Mouse (Mus musculus) heart, embryonic 12.5 days (tissue): Measurements from ENCODE around the gene Sh3kbp1. TPM values are rescaled to one million over a fixed set of nuclear protein-coding genes. Genes with fewer than 3 reads are reported as not detected.

Source experiments
- ATAC-seq: fragments of 200-750 bp; cut with Nextera tagmentation; 2 replicates; pipeline ENCODE4 v1.8.0; 2017; ENCODE audit warnings: moderate TSS enrichment, moderate library complexity; ENCODE audit not compliant: insufficient number of reproducible peaks, low FRiP score
- H3K27ac ChIP-seq: fragments of 300-500 bp; sonication (generic); 2 replicates; pipeline ENCODE4 v1.5.1; 2016; ENCODE audit warnings: mild to moderate bottlenecking, moderate library complexity; ENCODE audit not compliant: poor library complexity, severe bottlenecking
- H3K27me3 ChIP-seq: fragments of 300-500 bp; sonication (generic); replicated peaks from 2 replicates; pipeline ENCODE4 v1.6.1; 2016; ENCODE audit warnings: mild to moderate bottlenecking, moderate library complexity
- H3K36me3 ChIP-seq: fragments of 300-500 bp; sonication (generic); 2 replicates; pipeline ENCODE4 v1.6.1; 2016; ENCODE audit warnings: mild to moderate bottlenecking, moderate library complexity
- H3K4me1 ChIP-seq: fragments of 300-500 bp; sonication (generic); replicated peaks from 2 replicates; pipeline ENCODE4 v1.6.1; 2016; ENCODE audit warnings: mild to moderate bottlenecking
- H3K4me2 ChIP-seq: fragments of 300-500 bp; sonication (generic); 2 replicates; pipeline ENCODE4 v1.6.1; 2016; ENCODE audit warnings: mild to moderate bottlenecking, moderate library complexity
- H3K4me3 ChIP-seq: fragments of 300-500 bp; sonication (generic); 2 replicates; pipeline ENCODE4 v1.5.1; 2016; ENCODE audit warnings: mild to moderate bottlenecking
- H3K9ac ChIP-seq: fragments of 300-500 bp; sonication (generic); 2 replicates; pipeline ENCODE4 v1.6.1; 2016; ENCODE audit warnings: mild to moderate bottlenecking, moderate library complexity
- H3K9me3 ChIP-seq: fragments of 300-500 bp; sonication (generic); replicated peaks from 2 replicates; pipeline ENCODE4 v1.6.1; 2016; ENCODE audit warnings: mild to moderate bottlenecking, moderate library complexity
- WGBS: fragments of 180-500 bp; shearing (Covaris S2); methylation state at CpG from one replicate; pipeline ENCODE4 v1.1.7; 2016; 5-methylcytosine and 5-hydroxymethylcytosine counted together
- polyA plus RNA-seq: library from polyadenylated mRNA; unstranded; fragments of >200 nt; fragmentation: Nextera tagmentation; extraction: Ambion mirVana; gene quantifications from 2 replicates; pipeline ENCODE4 v1.2.1, GENCODE M21; 2016

The Sh3kbp1 gene
- polyA plus RNA-seq, 1 experiment from 2014 or later: 85.3 TPM

DNA sequence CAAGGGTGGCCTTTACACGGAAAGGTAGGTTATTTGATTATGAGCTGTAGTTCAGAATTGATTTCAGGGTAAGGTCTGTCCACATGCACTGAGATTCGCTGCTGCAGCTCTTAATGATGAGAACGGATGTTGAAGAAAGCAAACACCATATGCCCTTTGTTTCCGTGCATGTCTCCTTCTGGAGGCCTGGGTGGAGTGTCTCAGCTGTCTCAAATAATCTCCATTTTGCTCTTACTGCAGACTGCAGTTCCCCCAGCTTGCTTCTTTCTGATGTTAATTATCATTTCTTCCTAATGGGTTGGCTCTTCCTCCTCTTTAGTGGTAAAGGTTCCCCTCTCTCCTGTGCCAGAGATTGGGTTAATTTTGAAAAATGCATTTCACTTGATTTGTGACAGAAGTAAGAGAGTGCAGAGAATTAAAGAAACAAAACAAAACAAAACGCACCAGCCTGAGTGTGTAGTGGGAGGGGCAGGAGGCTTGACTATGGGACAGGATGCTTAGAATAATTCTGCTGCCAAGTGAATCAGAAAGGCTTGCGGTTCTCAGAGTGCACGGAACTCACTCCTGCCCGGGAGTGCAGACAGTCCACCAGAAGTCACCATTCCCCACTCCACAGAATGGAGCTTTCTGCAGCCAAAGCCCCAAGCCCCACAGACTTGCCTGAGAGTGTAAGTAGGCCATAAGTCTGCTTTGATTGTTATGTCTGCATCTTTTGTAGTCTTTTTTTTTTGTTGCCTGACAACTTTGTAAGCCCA is 81.2 kb downstream of the Sh3kbp1 start:
- Histone ChIP-seq H3K4me3 (no peak overlapping the region), H3K27ac (0 out of 2 replicates have a peak overlapping the region, but pooled peaks have one; percentile 11), H3K9ac (no peak overlapping the region), H3K9me3 (no peaks in the 10 kb centered on the region), H3K27me3 (no peaks in the 10 kb centered on the region), H3K4me2 (peak overlapping the region; percentile 33; the same call in 1 of the 2 replicates), H3K36me3 (no peaks in the 10 kb centered on the region), H3K4me1 (0 out of 2 replicates have a peak, but pooled peaks cover 4% of the 10 kb centered on the region)
- WGBS: 37% methylated on average over 8 of the region's 8 CpGs
- no peak for ATAC-seq

DNA sequence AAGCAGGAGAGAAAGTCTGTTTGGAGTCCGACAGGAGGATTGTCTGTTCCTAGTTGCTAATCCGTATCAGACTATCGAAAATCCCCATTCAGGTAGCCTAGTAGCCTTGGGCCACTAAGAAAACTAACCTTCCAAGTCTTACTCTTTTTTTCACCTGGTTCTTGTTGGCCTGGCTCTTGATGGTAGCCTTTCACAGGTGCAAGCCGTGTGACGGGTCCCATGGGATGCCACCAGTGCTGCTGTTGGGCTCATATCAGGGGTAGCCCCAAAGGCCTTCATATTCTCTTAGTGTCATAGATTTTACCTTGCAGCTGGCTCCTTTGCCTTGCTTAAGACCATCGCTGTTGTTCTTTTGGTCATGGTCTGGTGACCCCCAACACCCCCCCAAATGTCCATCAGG is 82.2 kb downstream of the Sh3kbp1 start:
- Histone ChIP-seq H3K9me3 (no peaks in the 10 kb centered on the region), H3K27me3 (no peaks in the 10 kb centered on the region), H3K4me1 (0 out of 2 replicates have a peak, but pooled peaks cover 4% of the 10 kb centered on the region), H3K27ac (no peak overlapping the region), H3K36me3 (no peaks in the 10 kb centered on the region), H3K9ac (no peak overlapping the region), H3K4me3 (no peak overlapping the region), H3K4me2 (peak overlapping the region; percentile 33; the same call in 1 of the 2 replicates)
- 78% methylated on average over 6 of the region's 6 CpGs for WGBS
- ATAC-seq: no peak

DNA sequence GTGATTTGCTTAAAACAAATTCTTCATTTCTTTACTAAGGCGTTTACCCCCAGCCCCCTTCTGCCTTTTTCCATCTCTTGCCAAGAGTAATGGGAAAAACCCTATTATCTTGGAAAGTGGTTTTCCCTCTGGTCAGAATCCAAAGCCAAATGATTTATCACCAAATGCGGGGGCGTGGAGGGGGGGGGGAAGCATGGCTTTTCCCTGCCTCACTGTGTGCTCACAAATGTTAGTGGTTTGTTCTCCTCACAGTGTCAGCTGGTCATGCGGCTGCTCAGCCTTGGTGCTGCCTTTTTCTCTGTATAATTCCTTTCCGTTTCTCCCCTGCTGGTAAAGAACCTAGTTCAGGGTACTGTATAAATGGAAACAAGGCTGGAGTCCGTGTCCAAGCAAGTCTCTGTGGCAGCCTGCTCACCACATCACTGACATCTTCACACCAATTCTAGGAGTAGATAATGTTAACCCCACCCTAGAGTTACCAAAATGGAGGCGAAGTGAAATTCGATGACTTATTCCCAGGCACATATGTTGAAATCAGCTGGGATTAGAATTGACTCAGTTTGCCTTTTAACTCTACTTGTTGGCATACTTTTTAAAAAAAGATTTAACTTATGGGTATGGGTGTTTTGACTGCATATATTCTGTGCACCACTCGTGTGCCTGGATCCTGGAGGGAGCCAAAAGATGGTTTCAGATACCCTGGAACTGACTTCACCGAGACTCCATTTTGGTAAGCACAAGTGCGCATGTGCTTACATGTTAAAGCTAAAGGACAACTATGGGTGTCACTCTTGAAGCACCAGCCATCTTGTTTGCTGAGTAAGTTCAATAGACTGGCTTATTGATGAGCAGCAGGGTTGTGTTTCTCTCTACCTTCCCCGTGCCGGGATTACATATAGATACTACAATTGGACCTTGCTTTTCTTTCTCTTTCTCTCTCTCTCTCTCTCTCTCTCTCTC is 84.3 kb downstream of the Sh3kbp1 start:
- H3K9ac ChIP-seq: no peak overlapping the region
- H3K36me3 ChIP-seq: no peaks in the 10 kb centered on the region
- H3K27me3 ChIP-seq: no peaks in the 10 kb centered on the region
- 72% methylated on average over 13 of the region's 13 CpGs for WGBS
- no peak for ATAC-seq
- 0 out of 2 replicates have a peak, but pooled peaks cover 4% of the 10 kb centered on the region for H3K4me1 ChIP-seq
- no peak overlapping the region for H3K4me3 ChIP-seq
- H3K27ac ChIP-seq: no peak overlapping the region
- H3K4me2 ChIP-seq: no peak overlapping the region
- H3K9me3 ChIP-seq: no peaks in the 10 kb centered on the region

DNA sequence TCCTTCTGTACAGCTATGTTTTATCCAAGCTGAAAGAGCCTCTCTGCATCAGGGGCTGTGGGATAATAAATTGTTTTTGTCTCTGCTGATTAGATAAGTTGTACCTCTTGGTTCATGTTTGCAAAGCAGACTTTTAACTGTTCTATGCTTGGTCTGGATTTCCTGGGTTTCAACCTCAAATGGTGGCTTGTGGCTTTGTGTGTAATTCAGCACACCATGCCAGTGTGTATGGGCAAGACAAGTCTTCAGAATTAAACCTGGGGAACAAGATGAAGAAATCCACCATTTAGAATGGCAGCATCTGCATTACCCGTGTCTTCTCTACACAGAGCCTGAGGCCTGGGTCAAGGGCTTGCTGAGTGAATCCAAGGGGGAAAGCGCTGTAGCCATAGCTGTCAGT is 86.1 kb downstream of the Sh3kbp1 start:
- Histone ChIP-seq H3K4me2 (no peak overlapping the region), H3K9ac (no peak overlapping the region), H3K36me3 (no peaks in the 10 kb centered on the region), H3K9me3 (no peaks in the 10 kb centered on the region), H3K27me3 (no peaks in the 10 kb centered on the region), H3K4me3 (no peak overlapping the region), H3K4me1 (0 out of 2 replicates have a peak, but pooled peaks cover 2% of the 10 kb centered on the region), H3K27ac (no peak overlapping the region)
- no peak for ATAC-seq
- 63% methylated on average over 2 of the region's 2 CpGs for WGBS

DNA sequence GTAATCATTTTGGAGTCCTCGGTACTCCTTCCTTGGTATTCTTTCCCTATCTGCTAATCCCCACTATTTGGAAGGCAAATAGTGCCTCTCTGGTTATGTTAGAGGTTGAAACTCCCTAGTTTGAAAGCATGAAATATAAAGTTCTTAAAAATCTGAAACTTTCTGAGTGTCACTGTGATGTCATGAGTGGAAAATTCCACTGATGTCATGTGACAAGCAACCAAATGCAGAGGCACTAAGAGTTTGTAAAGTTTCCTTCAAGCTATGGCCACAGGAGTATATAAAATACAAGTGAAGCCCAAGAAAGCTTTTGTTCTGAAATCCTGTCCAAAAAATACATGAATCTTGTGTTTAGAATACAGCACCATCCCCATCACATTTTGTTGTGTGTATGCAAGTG is 94.3 kb downstream of the Sh3kbp1 start:
- no peaks in the 10 kb centered on the region for H3K9me3 ChIP-seq
- H3K27ac ChIP-seq: no peak overlapping the region
- H3K4me3 ChIP-seq: no peak overlapping the region
- ATAC-seq: no peak
- no peak overlapping the region for H3K9ac ChIP-seq
- H3K4me1 ChIP-seq: no peaks in the 10 kb centered on the region
- no peak overlapping the region for H3K4me2 ChIP-seq
- H3K27me3 ChIP-seq: no peaks in the 10 kb centered on the region
- H3K36me3 ChIP-seq: no peaks in the 10 kb centered on the region
- 85% methylated on average over 1 of the region's 1 CpGs for WGBS

DNA sequence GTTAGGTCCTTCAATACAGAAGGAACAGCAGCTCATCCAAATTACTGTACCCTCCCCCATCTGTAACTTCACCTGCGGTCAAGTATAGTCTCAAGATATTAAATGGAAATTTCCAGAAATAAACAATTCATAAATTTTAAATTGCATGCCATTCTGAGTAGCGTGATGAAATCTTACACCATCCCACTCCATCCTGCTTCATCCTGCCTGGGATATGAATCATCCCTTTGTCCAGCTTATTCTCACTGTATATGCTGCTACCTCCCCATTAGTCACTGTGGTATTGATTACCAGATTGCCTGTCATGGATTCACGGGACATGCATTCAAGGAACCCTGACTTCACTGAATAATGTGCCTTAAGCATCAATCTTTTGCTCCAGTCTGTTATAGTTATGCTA is 104.3 kb downstream of the Sh3kbp1 start:
- 83% methylated on average over 3 of the region's 3 CpGs for WGBS

DNA sequence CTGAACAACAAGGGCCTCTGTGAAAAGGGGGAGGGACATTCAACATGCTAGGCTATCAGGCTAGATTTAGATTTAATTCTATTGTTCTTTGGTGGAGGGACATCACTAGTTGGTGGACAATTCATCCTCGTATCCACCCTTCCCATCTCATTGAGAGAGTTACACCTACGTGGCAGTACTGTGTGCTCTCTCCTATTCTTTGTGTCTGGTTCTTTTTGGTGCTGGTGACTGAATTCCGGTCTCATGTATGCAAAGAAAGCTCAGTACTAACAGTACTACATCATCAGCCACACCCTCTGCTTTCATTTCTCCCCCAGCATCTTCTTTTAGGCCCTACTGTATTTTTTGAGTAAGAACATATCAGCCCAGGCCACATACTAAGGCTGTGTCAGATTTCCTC is 105.8 kb downstream of the Sh3kbp1 start:
- H3K27ac ChIP-seq: no peak overlapping the region
- no peaks in the 10 kb centered on the region for H3K9me3 ChIP-seq
- no peaks in the 10 kb centered on the region for H3K36me3 ChIP-seq
- ATAC-seq: no peak
- no peak overlapping the region for H3K4me2 ChIP-seq
- H3K4me3 ChIP-seq: no peak overlapping the region
- no peak overlapping the region for H3K9ac ChIP-seq
- H3K27me3 ChIP-seq: no peaks in the 10 kb centered on the region
- 0 out of 2 replicates have a peak, but pooled peaks cover 2% of the 10 kb centered on the region for H3K4me1 ChIP-seq
- WGBS: 73% methylated on average over 3 of the region's 3 CpGs

More for the DNA sequence above, 104.3 kb downstream of the Sh3kbp1 start:
- no peak overlapping the region for H3K4me3 ChIP-seq
- no peak overlapping the region for H3K27ac ChIP-seq
- H3K9ac ChIP-seq: no peak overlapping the region
- 0 out of 2 replicates have a peak, but pooled peaks cover 2% of the 10 kb centered on the region for H3K4me1 ChIP-seq
- no peaks in the 10 kb centered on the region for H3K36me3 ChIP-seq
- no peaks in the 10 kb centered on the region for H3K27me3 ChIP-seq
- H3K4me2 ChIP-seq: no peak overlapping the region
- H3K9me3 ChIP-seq: no peaks in the 10 kb centered on the region
- no peak for ATAC-seq

DNA sequence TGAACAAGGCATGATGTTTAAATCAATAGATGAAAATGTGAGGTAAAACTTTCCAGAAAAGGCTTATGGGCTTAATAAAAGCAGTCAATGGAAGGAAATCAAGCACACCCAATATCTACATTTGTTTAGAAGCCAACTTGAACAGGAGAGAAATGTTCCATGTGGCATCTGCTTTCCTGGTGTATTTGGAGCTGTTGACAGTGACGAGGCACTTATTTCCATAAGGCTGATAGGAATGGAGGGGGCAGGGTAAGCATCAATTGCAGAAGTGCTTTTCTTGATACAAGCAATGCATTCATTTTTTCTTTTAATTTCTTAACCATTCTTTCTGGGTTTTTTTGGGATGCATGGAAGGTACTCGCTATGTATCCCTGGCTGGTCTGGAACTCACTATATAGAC is 106.9 kb downstream of the Sh3kbp1 start:
- Histone ChIP-seq H3K4me2 (no peak overlapping the region), H3K9ac (no peak overlapping the region), H3K27me3 (no peaks in the 10 kb centered on the region), H3K4me3 (no peak overlapping the region), H3K36me3 (no peaks in the 10 kb centered on the region), H3K9me3 (no peaks in the 10 kb centered on the region), H3K27ac (no peak overlapping the region), H3K4me1 (0 out of 2 replicates have a peak, but pooled peaks cover 2% of the 10 kb centered on the region)
- no peak for ATAC-seq
- WGBS: 60% methylated on average over 2 of the region's 2 CpGs

DNA sequence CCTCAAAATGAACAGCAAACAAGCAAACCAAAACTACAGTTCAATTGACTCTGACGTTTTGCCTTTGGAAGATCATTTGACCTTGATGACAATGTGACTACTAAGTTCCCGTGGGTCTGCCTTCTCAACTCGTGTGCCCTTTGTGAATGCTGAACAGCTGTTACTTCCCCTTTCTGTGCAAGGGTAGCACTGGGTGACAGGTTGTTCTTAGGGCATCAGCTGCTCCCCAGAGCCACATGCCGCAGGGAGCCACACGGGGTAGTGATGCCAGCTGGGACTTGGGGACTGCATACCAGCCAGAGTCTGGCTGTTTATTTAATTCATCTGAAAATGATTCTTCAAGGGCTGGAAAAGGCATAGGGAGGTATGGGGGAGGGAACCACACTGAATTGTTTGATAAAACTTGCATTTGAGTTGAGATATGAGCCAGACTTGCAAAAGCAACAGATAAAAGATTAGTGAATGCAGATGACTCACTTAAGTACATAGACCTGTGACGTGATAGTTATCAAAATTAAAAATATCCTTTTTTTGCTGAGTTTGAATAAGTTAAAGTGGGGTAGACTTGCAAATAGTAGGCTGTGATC is 108.5 kb downstream of the Sh3kbp1 start:
- H3K4me1 ChIP-seq: 0 out of 2 replicates have a peak, but pooled peaks cover 2% of the 10 kb centered on the region
- no peaks in the 10 kb centered on the region for H3K36me3 ChIP-seq
- no peak overlapping the region for H3K4me2 ChIP-seq
- H3K9me3 ChIP-seq: no peaks in the 10 kb centered on the region
- H3K27me3 ChIP-seq: no peaks in the 10 kb centered on the region
- no peak overlapping the region for H3K4me3 ChIP-seq
- no peak for ATAC-seq
- WGBS: 56% methylated on average over 6 of the region's 6 CpGs
- no peak overlapping the region for H3K9ac ChIP-seq
- H3K27ac ChIP-seq: no peak overlapping the region

DNA sequence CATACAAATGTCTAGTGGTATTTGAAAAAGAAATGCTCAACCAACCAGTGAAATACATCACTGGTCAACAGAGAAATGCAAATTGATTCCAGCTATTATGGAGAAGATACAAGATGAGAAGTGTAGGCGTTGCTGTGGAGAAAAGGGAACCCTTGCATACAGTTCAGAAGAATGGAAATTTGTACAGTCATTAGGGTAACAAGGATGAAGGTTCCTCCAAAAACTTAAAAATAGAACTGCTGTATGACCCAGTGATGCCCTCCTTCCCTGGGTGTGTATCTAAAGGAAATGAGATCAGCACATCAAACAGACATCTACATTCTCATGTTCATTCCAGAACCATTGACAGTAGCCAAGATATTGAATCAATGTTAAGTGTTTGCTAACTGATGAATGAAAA is 110.3 kb downstream of the Sh3kbp1 start:
- no peak overlapping the region for H3K4me3 ChIP-seq
- H3K36me3 ChIP-seq: no peaks in the 10 kb centered on the region
- 77% methylated on average over 1 of the region's 1 CpGs for WGBS
- H3K27me3 ChIP-seq: no peaks in the 10 kb centered on the region
- no peak overlapping the region for H3K4me2 ChIP-seq
- H3K4me1 ChIP-seq: 0 out of 2 replicates have a peak, but pooled peaks cover 2% of the 10 kb centered on the region
- no peaks in the 10 kb centered on the region for H3K9me3 ChIP-seq
- H3K27ac ChIP-seq: no peak overlapping the region
- H3K9ac ChIP-seq: no peak overlapping the region
- ATAC-seq: no peak

DNA sequence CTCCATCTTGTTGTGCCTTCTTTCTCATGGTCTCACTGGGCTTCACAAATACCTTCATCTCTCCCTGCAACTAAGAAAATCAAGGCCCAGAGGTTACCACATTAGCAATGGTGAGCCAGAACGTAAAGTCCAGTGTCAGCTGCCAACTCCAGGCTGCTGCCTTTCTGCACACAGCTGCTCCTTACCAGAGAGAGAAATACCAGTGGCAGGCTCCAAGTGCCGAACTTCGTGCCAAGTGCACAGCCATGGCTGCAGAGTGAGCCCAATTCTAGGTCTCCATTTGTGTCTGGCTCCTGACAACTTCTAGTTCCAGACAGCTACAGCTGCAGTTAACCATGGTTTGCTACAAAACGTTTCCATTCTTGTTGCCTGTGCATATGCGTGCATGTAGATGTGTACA is 117.0 kb downstream of the Sh3kbp1 start:
- H3K27me3 ChIP-seq: no peaks in the 10 kb centered on the region
- H3K4me2 ChIP-seq: no peak overlapping the region
- H3K9ac ChIP-seq: no peak overlapping the region
- H3K27ac ChIP-seq: no peak overlapping the region
- H3K4me1 ChIP-seq: no peaks in the 10 kb centered on the region
- H3K9me3 ChIP-seq: no peaks in the 10 kb centered on the region
- no peaks in the 10 kb centered on the region for H3K36me3 ChIP-seq
- H3K4me3 ChIP-seq: no peak overlapping the region
- no peak for ATAC-seq
- 68% methylated on average over 5 of the region's 5 CpGs for WGBS
